ENCODE assay signal across 8 mouse cellular contexts in the genomic region with DNA sequence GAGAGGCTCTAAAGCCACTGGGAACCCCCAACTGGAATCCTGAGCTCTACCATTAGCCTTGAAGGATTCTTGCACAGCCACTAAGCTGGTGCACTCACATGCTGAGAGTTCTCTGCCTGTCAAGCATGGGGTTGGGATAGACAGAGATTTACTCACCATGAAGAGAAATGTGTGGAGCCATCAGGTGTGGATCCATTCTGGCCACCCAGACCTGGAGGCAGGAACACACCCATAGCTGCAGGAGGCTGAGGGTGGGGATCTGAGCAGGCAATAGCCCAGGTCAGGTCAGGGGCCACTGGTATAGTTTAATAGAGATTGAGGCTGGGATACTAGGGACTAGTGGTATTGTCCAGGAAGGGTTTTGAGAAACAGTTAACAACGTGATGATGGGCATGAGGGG. TPM values are rescaled to one million over a fixed set of nuclear protein-coding genes. Genes with fewer than 3 reads are reported as not detected.
A peak's percentile ranks its signal among the peaks of the same experiment; 100 is the strongest.
DNase-seq lines count a peak whose midpoint lies in the region; ATAC-seq lines count a peak whose summit lies in the region.

No protein-coding gene starts in this region.

- no peaks in the 10 kb centered on the region for H3K9me3 ChIP-seq in forebrain, embryonic 13.5 days (replicated peaks)
- H3K9me3 ChIP-seq in intestine, embryonic 16.5 days (ENCODE audit: control insufficient read depth, low read length): no peaks in the 10 kb centered on the region
- H3K9me3 ChIP-seq in midbrain, embryonic 12.5 days: no peaks in the 10 kb centered on the region

- peak overlapping the region; percentile 91 for H3K4me3 ChIP-seq in forebrain, embryonic 13.5 days
- peak overlapping the region; percentile 92 for H3K4me3 ChIP-seq in intestine, embryonic 16.5 days (ENCODE audit: low read length)
- H3K4me3 ChIP-seq in midbrain, embryonic 12.5 days: peak overlapping the region; percentile 92

- H3K36me3 ChIP-seq in forebrain, embryonic 13.5 days (ENCODE audit: poor library complexity, severe bottlenecking): peaks cover 37% of the 10 kb centered on the region
- peaks cover 8% of the 10 kb centered on the region; the same call in 1 of the 2 replicates for H3K36me3 ChIP-seq in intestine, embryonic 16.5 days (ENCODE audit: control insufficient read depth, insufficient read depth, low read length)
- peaks cover 32% of the 10 kb centered on the region for H3K36me3 ChIP-seq in midbrain, embryonic 12.5 days

- H3K27ac ChIP-seq in forebrain, embryonic 13.5 days: peak overlapping the region; percentile 99
- H3K27ac ChIP-seq in intestine, embryonic 16.5 days (ENCODE audit: low read length): peak overlapping the region; percentile 100
- H3K27ac ChIP-seq in midbrain, embryonic 12.5 days (replicated peaks): peak overlapping the region; percentile 100

- 5% methylated on average over 1 of the region's 1 CpGs for WGBS in forebrain, embryonic 13.5 days
- WGBS in intestine, embryonic 16.5 days: 10% methylated on average over 1 of the region's 1 CpGs
- 8% methylated on average over 1 of the region's 1 CpGs for WGBS in midbrain, embryonic 12.5 days

- peaks cover 38% of the 10 kb centered on the region for H3K4me1 ChIP-seq in forebrain, embryonic 13.5 days
- H3K4me1 ChIP-seq in intestine, embryonic 16.5 days (ENCODE audit: control insufficient read depth, insufficient read depth, low read length): peaks cover 11% of the 10 kb centered on the region
- H3K4me1 ChIP-seq in midbrain, embryonic 12.5 days: peaks cover 34% of the 10 kb centered on the region

- H3K4me2 ChIP-seq in forebrain, embryonic 13.5 days: peak overlapping the region; percentile 82
- peak overlapping the region; percentile 69 for H3K4me2 ChIP-seq in intestine, embryonic 16.5 days (ENCODE audit: low read depth, low read length)
- peak overlapping the region; percentile 83 for H3K4me2 ChIP-seq in midbrain, embryonic 12.5 days (replicated peaks)

- ATAC-seq in forebrain, embryonic 13.5 days: no peak
- ATAC-seq in intestine, embryonic 16.5 days: no peak; the same call in 1 of the 2 replicates
- ATAC-seq in midbrain, embryonic 12.5 days (ENCODE audit: low FRiP score, low read depth): 0 out of 2 replicates have a peak, but pooled peaks have one; percentile 2
- ATAC-seq in CD4-positive, CD25-positive, alpha-beta regulatory T cell, adult 4 months: no peak

- H3K9ac ChIP-seq in forebrain, embryonic 13.5 days: peak overlapping the region; percentile 89
- H3K9ac ChIP-seq in intestine, embryonic 16.5 days (ENCODE audit: low read depth, low read length): peak overlapping the region; percentile 93
- H3K9ac ChIP-seq in midbrain, embryonic 12.5 days (replicated peaks): peak overlapping the region; percentile 75

- H3K27me3 ChIP-seq in forebrain, embryonic 13.5 days: no peaks in the 10 kb centered on the region
- no peaks in the 10 kb centered on the region for H3K27me3 ChIP-seq in intestine, embryonic 16.5 days (replicated peaks; ENCODE audit: control insufficient read depth, insufficient read depth, low read length)
- no peaks in the 10 kb centered on the region for H3K27me3 ChIP-seq in midbrain, embryonic 12.5 days

- peak; percentile 6 to 37 for DNase-seq in thymus, postnatal 36 days
- no peak for DNase-seq in thymus, postnatal 0 days (ENCODE audit: low spot score)
- DNase-seq in right cerebral cortex, postnatal 14 days: no peak
- no peak for DNase-seq in urinary bladder, postnatal 10 days (ENCODE audit: low spot score)

RNA-seq across cellular contexts. Expression of gene Rhoa, which starts 0.8 kb away (rescaled TPM):
- 517 and 543 TPM in 2 replicates for polyA plus RNA-seq in thymus, postnatal 0 days (2015; fragmentation: Nextera tagmentation; extraction: Ambion mirVana)
- polyA plus RNA-seq in forebrain, embryonic 13.5 days (2015; fragmentation: Nextera tagmentation; extraction: Ambion mirVana): 317 and 330 TPM in 2 replicates
- polyA plus RNA-seq in intestine, embryonic 16.5 days (2015; fragmentation: Nextera tagmentation; extraction: Ambion mirVana): 425 and 427 TPM in 2 replicates
- 324 and 379 TPM in 2 replicates for polyA plus RNA-seq in midbrain, embryonic 12.5 days (2016; fragmentation: Nextera tagmentation; extraction: Ambion mirVana)
- 100 to 1,000 TPM; 319 to 423 TPM for polyA plus RNA-seq in CD4-positive, CD25-positive, alpha-beta regulatory T cell, adult 4 months (2017; shearing (Covaris generic))

RNA-seq across cellular contexts. Expression of gene Tcta, which starts 0.8 kb away (rescaled TPM):
- polyA plus RNA-seq in thymus, postnatal 0 days (2015; fragmentation: Nextera tagmentation; extraction: Ambion mirVana): 41.6 and 45.7 TPM in 2 replicates
- polyA plus RNA-seq in forebrain, embryonic 13.5 days (2015; fragmentation: Nextera tagmentation; extraction: Ambion mirVana): 30.9 and 38.1 TPM in 2 replicates
- polyA plus RNA-seq in intestine, embryonic 16.5 days (2015; fragmentation: Nextera tagmentation; extraction: Ambion mirVana): 40.9 and 45.1 TPM in 2 replicates
- 39.9 and 41.7 TPM in 2 replicates for polyA plus RNA-seq in midbrain, embryonic 12.5 days (2016; fragmentation: Nextera tagmentation; extraction: Ambion mirVana)
- 10 to 100 TPM; 14.8 to 22.7 TPM for polyA plus RNA-seq in CD4-positive, CD25-positive, alpha-beta regulatory T cell, adult 4 months (2017; shearing (Covaris generic))

RNA-seq across cellular contexts. Expression of gene Amt, which starts 8.5 kb away (rescaled TPM):
- 1.1 and 1.8 TPM in 2 replicates for polyA plus RNA-seq in thymus, postnatal 0 days (2015; fragmentation: Nextera tagmentation; extraction: Ambion mirVana)
- 25.3 and 26.7 TPM in 2 replicates for polyA plus RNA-seq in forebrain, embryonic 13.5 days (2015; fragmentation: Nextera tagmentation; extraction: Ambion mirVana)
- 15.5 TPM in 2 replicates for polyA plus RNA-seq in intestine, embryonic 16.5 days (2015; fragmentation: Nextera tagmentation; extraction: Ambion mirVana)
- 25.0 and 30.0 TPM in 2 replicates for polyA plus RNA-seq in midbrain, embryonic 12.5 days (2016; fragmentation: Nextera tagmentation; extraction: Ambion mirVana)
- polyA plus RNA-seq in CD4-positive, CD25-positive, alpha-beta regulatory T cell, adult 4 months (2017; shearing (Covaris generic)): 1 to 10 TPM; 1.4 to 2.0 TPM

RNA-seq across cellular contexts. Expression of gene Nicn1, which starts 14.9 kb away (rescaled TPM):
- polyA plus RNA-seq in thymus, postnatal 0 days (2015; fragmentation: Nextera tagmentation; extraction: Ambion mirVana): 8.2 and 12.4 TPM in 2 replicates
- 94.9 and 95.4 TPM in 2 replicates for polyA plus RNA-seq in forebrain, embryonic 13.5 days (2015; fragmentation: Nextera tagmentation; extraction: Ambion mirVana)
- 24.6 and 29.1 TPM in 2 replicates for polyA plus RNA-seq in intestine, embryonic 16.5 days (2015; fragmentation: Nextera tagmentation; extraction: Ambion mirVana)
- 67.9 and 78.4 TPM in 2 replicates for polyA plus RNA-seq in midbrain, embryonic 12.5 days (2016; fragmentation: Nextera tagmentation; extraction: Ambion mirVana)
- polyA plus RNA-seq in CD4-positive, CD25-positive, alpha-beta regulatory T cell, adult 4 months (2017; shearing (Covaris generic)): 1 to 10 TPM; 2.6 to 6.1 TPM

RNA-seq across cellular contexts. Expression of gene Gpx1, which starts 33.5 kb away (rescaled TPM):
- 862 and 915 TPM in 2 replicates for polyA plus RNA-seq in thymus, postnatal 0 days (2015; fragmentation: Nextera tagmentation; extraction: Ambion mirVana)
- 489 and 518 TPM in 2 replicates for polyA plus RNA-seq in forebrain, embryonic 13.5 days (2015; fragmentation: Nextera tagmentation; extraction: Ambion mirVana)
- polyA plus RNA-seq in intestine, embryonic 16.5 days (2015; fragmentation: Nextera tagmentation; extraction: Ambion mirVana): 1,298 and 1,315 TPM in 2 replicates
- polyA plus RNA-seq in midbrain, embryonic 12.5 days (2016; fragmentation: Nextera tagmentation; extraction: Ambion mirVana): 656 and 692 TPM in 2 replicates
- 100 to 1,000 TPM; 464 to 565 TPM for polyA plus RNA-seq in CD4-positive, CD25-positive, alpha-beta regulatory T cell, adult 4 months (2017; shearing (Covaris generic))

Comparison
In these comparisons a context has a peak if more than half of its experiments do, and no peak if none do; other contexts are left out.
1. DNase-seq: peak in thymus, postnatal 36 days (2 of 2); none in thymus, postnatal 0 days (single experiment), right cerebral cortex, postnatal 14 days (single experiment) and urinary bladder, postnatal 10 days (single experiment).
2. Peak in every context shown above with its lines, with median percentiles within 50 percentile points of each other: H3K27ac ChIP-seq, H3K4me2 ChIP-seq, H3K4me3 ChIP-seq and H3K9ac ChIP-seq.